Mouse (Mus musculus) lung, adult 2 months (tissue): ENCODE measurements around the gene Chst1. TPM values are rescaled to one million over a fixed set of nuclear protein-coding genes. Genes with fewer than 3 reads are reported as not detected.

Source experiments
- DNase-seq: peaks from one replicate; pipeline ENCODE4 v3.0.0; 2022
- H3K4me1 ChIP-seq: fragments of 200-500 bp; 2 replicates; pipeline ENCODE4 v1.6.1; 2011; ENCODE audit warnings: low read length; ENCODE audit not compliant: control insufficient read depth, insufficient read depth
- H3K4me3 ChIP-seq: fragments of 200-500 bp; replicated peaks from 2 replicates; pipeline ENCODE3; 2011; ENCODE audit warnings: low read depth, mild to moderate bottlenecking, control low read depth, low read length; ENCODE audit errors: extremely low read depth
- CTCF ChIP-seq: fragments of 200-500 bp; IDR thresholded peaks from 2 replicates; pipeline ENCODE4 v1.5.1; 2011; ENCODE audit warnings: mild to moderate bottlenecking, low read length, control low read depth; ENCODE audit not compliant: insufficient read depth
- POLR2A ChIP-seq: fragments of 200-500 bp; IDR thresholded peaks from 2 replicates; pipeline ENCODE4 v1.6.1; 2011; ENCODE audit warnings: low read depth, mild to moderate bottlenecking, control low read depth, low read length, borderline replicate concordance; ENCODE audit errors: extremely low read depth
- WGBS: fragments of 180-500 bp; shearing (Covaris S2); methylation state at CpG from one replicate; pipeline ENCODE4 v1.1.7; 2018; 5-methylcytosine and 5-hydroxymethylcytosine counted together
- polyA plus RNA-seq: library from polyadenylated mRNA; depleted of rRNA; stranded (reverse); fragments of >200 nt; gene quantifications from 2 replicates; pipeline ENCODE4 v1.2.3, GENCODE M21; 2012

Gene Chst1
- polyA plus RNA-seq, 1 experiment = 40.7 TPM

DNA sequence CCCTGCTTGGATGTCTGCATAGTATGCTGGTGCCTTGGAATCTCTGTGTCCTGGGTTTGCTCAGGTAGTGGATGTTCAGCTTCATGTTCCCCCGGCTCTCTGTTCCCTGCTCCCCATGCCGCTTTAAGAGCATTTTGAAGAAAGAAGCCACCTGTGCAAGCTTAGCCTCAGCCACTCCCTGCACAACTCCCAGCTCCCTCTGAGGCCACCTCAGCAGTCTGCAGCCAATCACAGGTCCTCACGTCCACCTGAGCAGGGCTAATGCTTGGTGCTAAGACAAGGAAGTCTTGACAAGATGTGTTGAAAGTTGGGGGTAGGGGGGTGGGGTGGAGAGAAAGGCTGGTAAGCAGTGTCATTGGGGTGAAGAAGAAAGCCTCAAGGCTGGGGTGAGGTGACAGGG lies 8.1 kb downstream of the Chst1 start:
- 73% methylated on average over 3 of the region's 3 CpGs for WGBS
- Histone ChIP-seq H3K4me3 (no peak overlapping the region), H3K4me1 (no peaks in the 10 kb centered on the region)
- DNase-seq = no peak
- TF ChIP-seq POLR2A = no peak
- no peak for TF ChIP-seq CTCF

DNA sequence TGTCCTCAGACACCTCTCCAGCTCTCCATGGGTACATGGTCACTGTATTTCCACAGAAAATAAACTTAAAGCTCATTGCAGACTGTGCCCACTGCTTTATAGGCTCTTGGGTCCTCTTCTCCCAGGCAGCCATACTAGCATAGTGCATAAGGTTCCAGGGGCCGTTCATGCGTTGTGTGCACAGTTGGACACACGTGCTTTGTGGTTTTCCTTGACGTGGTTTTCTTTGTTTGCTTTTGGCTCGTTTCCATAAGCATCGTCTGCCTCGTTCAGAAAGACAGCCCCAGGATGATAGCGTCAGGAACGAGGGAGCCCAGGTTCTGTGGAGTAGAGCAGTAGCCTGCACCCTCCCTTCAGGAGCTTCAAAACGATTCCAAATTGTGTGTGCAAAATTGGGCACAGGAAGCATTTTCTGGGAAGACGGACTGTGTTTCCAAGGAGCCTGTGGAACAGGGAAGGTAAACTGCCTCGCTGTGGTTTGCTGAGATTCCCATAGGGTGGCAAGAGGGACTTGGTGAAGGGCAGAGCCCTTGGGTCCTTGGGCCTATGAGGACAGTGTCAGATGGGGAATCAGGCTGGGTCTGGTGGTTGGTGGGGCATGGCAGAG lies 8.6 kb downstream of the Chst1 start:
- TF ChIP-seq POLR2A = no peak
- TF ChIP-seq CTCF = no peak
- H3K4me1 ChIP-seq = no peaks in the 10 kb centered on the region
- H3K4me3 ChIP-seq = no peak overlapping the region
- 41% methylated on average over 12 of the region's 12 CpGs for WGBS
- no peak for DNase-seq

- DNase-seq = no peak
- TF ChIP-seq CTCF = peak; percentile 34
- TF ChIP-seq POLR2A = no peak
- WGBS = 51% methylated on average over 4 of the region's 4 CpGs
- no peaks in the 10 kb centered on the region for H3K4me1 ChIP-seq
- no peak overlapping the region for H3K4me3 ChIP-seq
Measured at GRCm38 (mm10) chr2:92608810-92609581, 9.5 kb downstream of the Chst1 start.

DNA sequence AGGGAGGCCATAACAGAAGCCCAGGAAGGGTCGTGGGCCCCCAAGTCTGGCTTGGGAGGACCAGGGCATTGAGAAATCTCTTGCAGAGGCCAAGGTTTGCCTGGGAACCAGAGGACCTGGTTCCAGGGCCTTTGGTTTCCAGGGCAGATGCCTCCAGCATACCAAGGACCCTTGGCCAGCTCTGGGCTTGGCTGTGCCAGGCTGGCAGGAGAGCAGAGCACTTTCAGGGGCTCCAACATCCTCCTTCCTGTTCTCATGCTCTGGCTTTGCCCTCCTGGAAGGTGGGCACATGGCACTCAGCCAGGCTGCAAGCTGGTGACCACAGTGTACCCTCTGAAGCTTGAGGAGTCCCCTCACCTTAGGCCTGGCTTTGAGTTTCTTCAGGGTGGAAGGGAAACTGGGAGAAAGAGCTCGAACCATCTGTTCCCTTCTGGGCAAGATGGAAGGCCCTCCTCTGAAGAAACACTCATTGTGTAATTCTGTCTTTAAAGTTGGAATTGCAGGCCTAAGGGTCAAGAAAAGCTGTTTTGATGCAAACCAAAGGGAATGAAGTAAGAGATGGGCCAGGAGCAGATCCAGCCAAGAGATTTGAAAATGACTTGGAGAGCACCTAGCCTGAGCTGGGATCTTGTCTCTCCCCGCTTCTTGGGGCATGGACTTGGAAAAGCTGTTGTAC lies 10.3 kb downstream of the Chst1 start:
- WGBS = 72% methylated on average over 3 of the region's 3 CpGs
- no peak for DNase-seq

GRCm38 (mm10) chr2:92613645-92614044 lies 14.1 kb downstream of the Chst1 start:
- no peak for DNase-seq
- TF ChIP-seq CTCF (no peak), POLR2A (no peak)
- Histone ChIP-seq H3K4me3 (no peak overlapping the region), H3K4me1 (no peaks in the 10 kb centered on the region)
- 94% methylated on average over 15 of the region's 15 CpGs for WGBS

More for the DNA sequence above, 10.3 kb downstream of the Chst1 start:
- TF ChIP-seq CTCF = no peak
- TF ChIP-seq POLR2A = no peak
- H3K4me3 ChIP-seq = no peak overlapping the region
- H3K4me1 ChIP-seq = no peaks in the 10 kb centered on the region

DNA sequence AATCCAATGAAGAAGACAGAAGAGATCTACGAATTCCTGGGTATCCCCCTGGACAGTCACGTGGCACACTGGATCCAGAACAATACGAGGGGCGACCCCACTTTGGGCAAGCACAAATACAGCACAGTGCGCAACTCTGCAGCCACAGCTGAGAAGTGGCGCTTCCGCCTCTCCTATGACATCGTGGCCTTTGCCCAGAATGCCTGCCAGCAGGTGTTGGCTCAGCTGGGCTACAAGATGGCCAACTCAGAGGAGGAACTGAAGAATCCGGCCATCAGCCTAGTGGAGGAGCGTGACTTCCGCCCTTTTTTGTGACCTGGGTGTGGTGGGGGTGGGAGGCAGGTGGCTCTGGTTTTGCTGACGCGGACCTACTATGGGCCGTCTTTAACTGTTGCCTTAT lies 14.6 kb downstream of the Chst1 start:
- no peaks in the 10 kb centered on the region for H3K4me1 ChIP-seq
- DNase-seq = no peak
- 84% methylated on average over 13 of the region's 14 CpGs for WGBS
- no peak overlapping the region for H3K4me3 ChIP-seq
- TF ChIP-seq POLR2A (no peak), CTCF (no peak)

DNA sequence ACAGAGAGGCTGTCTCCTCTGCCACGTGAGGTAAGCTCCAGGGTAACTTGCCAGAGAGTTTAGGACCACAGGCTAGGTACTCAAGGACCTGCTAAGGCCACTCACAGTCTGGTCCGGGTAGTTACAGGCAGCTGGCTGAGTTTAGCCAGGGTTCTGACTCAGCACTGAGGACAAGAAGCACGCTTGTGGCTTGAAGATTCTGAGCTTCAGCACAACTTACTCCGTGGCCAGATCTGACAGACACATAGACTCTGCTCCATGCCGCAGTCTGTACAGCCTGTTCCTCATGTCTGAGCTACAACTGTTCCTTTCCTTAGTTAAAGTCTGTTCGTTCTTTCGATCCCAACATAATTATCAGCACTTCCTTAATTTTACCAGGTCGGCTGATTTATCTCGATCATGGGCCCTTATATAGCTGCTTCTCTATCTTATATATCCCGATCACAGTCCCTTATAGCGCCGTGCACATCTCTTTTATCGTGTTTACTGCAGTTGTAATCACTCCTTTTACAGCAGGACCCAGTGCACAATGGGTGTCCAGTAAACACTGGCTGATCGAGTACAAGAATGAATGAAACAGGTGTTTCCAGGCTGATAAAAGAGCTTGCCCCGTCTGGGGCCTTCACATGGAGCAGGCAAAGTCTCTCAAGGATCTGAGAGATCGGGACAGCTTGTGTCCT lies 17.7 kb downstream of the Chst1 start:
- Histone ChIP-seq H3K4me1 (no peaks in the 10 kb centered on the region), H3K4me3 (no peak overlapping the region)
- no peak for DNase-seq
- TF ChIP-seq POLR2A (no peak), CTCF (no peak)
- WGBS = 66% methylated on average over 16 of the region's 16 CpGs

- Histone ChIP-seq H3K4me1 (no peaks in the 10 kb centered on the region), H3K4me3 (no peak overlapping the region)
- DNase-seq = no peak
- WGBS = 49% methylated on average over 6 of the region's 6 CpGs
- TF ChIP-seq CTCF (no peak), POLR2A (no peak)
Measured at GRCm38 (mm10) chr2:92618016-92618415, 18.5 kb downstream of the Chst1 start.

DNA sequence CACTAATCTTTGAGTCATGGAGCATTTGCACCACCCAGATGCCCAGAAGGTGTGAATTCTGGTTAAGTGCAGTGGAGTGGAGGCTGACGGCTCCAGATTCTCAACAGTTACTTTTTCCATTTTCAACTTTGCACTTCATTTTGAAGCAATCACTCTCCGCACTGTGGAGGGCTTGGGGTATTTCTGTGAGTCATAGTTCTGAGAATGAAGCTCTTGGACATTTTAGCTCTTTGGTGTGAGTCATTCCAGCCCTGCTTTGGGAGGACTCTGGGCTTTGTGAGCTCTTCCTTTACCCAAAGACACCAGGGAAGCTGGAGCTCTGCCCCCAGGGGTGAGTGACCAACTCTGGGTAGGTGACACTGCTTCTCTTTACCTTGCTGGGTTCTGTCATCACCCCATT lies 28.1 kb downstream of the Chst1 start:
- no peak for TF ChIP-seq POLR2A
- TF ChIP-seq CTCF = no peak
- no peak for DNase-seq
- H3K4me3 ChIP-seq = no peak overlapping the region
- WGBS = 32% methylated on average over 2 of the region's 2 CpGs
- H3K4me1 ChIP-seq = no peaks in the 10 kb centered on the region

DNA sequence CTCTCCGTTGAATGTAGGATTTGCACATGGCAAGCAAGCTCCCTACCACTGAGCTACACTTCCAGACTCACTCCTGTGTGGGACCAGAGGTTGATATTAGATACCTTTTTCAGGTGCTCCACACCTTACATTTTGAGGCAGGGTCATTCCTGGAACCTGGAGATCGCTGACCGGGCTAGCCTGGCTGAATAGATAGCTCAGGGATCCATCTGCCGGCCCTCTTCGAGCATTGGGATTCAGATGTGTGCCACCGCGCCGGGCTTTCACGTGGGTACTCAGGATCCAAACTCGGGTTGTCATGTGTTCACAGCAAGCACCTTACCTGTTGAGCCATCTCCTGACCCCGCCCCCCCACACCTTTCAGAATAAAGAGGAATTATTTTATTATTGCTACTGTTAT lies 31.3 kb downstream of the Chst1 start:
- Histone ChIP-seq H3K4me1 (no peaks in the 10 kb centered on the region), H3K4me3 (no peak overlapping the region)
- TF ChIP-seq POLR2A (no peak), CTCF (no peak)
- no peak for DNase-seq
- WGBS = 89% methylated on average over 11 of the region's 11 CpGs
